In the genomic region with DNA sequence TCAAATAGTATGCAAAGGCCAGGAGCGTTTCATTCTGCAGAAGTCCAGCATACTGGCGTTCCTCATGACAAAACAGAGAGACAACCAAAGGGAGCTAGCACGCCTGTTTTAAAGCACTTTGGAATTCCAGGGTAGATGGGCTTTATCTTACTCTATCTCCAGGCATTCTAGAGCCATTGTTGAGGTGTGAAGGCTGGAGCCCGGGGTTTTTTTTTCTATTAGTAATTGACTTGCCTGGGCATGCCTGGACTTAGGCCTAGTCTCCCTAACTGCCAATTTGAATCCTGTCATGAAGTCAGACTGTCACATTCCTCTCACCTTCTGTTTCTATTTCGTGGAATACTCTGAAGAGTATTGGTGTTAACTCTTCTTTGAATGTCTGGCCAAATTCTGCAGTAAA, we compare ENCODE assay signal across 26 mouse cellular contexts.
DNase-seq lines count a peak whose midpoint lies in the region; ATAC-seq lines count a peak whose summit lies in the region.
"Had no signal": no experiment of that assay in that cellular context is flagged by ENCODE, and none has a peak within 500 bp of the region (broad histone marks: within the 10 kb centered on the region; RNA-seq: fewer than 3 reads in every experiment).

No protein-coding gene starts in this region.

- H3K9me3 ChIP-seq in liver, embryonic 11.5 days (ENCODE audit: control insufficient read depth, low read length), result no peaks in the 10 kb centered on the region
- H3K9me3 ChIP-seq in hindbrain, embryonic 13.5 days, result no peaks in the 10 kb centered on the region
- H3K9me3 ChIP-seq: embryonic facial prominence, embryonic 10.5 days; embryonic facial prominence, embryonic 13.5 days; forebrain, embryonic 12.5 days; forebrain, embryonic 15.5 days; heart, embryonic 15.5 days; hindbrain, embryonic 15.5 days had no signal

- H3K4me3 ChIP-seq in liver, embryonic 11.5 days (ENCODE audit: low read depth, low read length), result no peak overlapping the region
- H3K4me3 ChIP-seq in hindbrain, embryonic 13.5 days, result no peak overlapping the region
- H3K4me3 ChIP-seq: embryonic facial prominence, embryonic 10.5 days; embryonic facial prominence, embryonic 13.5 days; erythroblast, embryonic 14.5 days; forebrain, embryonic 12.5 days; forebrain, embryonic 15.5 days; heart, adult 2 months; heart, embryonic 15.5 days; hindbrain, embryonic 15.5 days had no signal

- no peak for ATAC-seq in liver, embryonic 11.5 days (replicated peaks; ENCODE audit: low FRiP score)
- no peak for ATAC-seq in hindbrain, embryonic 13.5 days (ENCODE audit: low FRiP score)
- ATAC-seq: CD4-positive, CD25-positive, alpha-beta regulatory T cell, adult 4 months; forebrain, embryonic 15.5 days; intestine, postnatal 0 days had no signal

- no peak overlapping the region for H3K4me2 ChIP-seq in liver, embryonic 11.5 days
- no peak overlapping the region for H3K4me2 ChIP-seq in hindbrain, embryonic 13.5 days
- H3K4me2 ChIP-seq: embryonic facial prominence, embryonic 13.5 days; forebrain, embryonic 12.5 days; forebrain, embryonic 15.5 days; heart, embryonic 11.5 days; heart, embryonic 15.5 days; hindbrain, embryonic 15.5 days had no signal

- H3K4me1 ChIP-seq in liver, embryonic 11.5 days (replicated peaks; ENCODE audit: control insufficient read depth, insufficient read depth, low read length), result no peaks in the 10 kb centered on the region
- peaks cover 10% of the 10 kb centered on the region; the same call in 1 of the 2 replicates for H3K4me1 ChIP-seq in hindbrain, embryonic 13.5 days (replicated peaks)
- H3K4me1 ChIP-seq: embryonic facial prominence, embryonic 10.5 days; embryonic facial prominence, embryonic 13.5 days; forebrain, embryonic 12.5 days; forebrain, embryonic 15.5 days; hindbrain, embryonic 15.5 days had no signal

- no peaks in the 10 kb centered on the region for H3K36me3 ChIP-seq in liver, embryonic 11.5 days (ENCODE audit: control insufficient read depth, insufficient read depth, low read length)
- no peaks in the 10 kb centered on the region for H3K36me3 ChIP-seq in hindbrain, embryonic 13.5 days
- H3K36me3 ChIP-seq: embryonic facial prominence, embryonic 10.5 days; embryonic facial prominence, embryonic 13.5 days; forebrain, embryonic 12.5 days; forebrain, embryonic 15.5 days; heart, embryonic 15.5 days; hindbrain, embryonic 15.5 days had no signal

- no peak overlapping the region for H3K27ac ChIP-seq in liver, embryonic 11.5 days (ENCODE audit: low read depth, low read length)
- no peak overlapping the region for H3K27ac ChIP-seq in hindbrain, embryonic 13.5 days
- H3K27ac ChIP-seq: embryonic facial prominence, embryonic 10.5 days; embryonic facial prominence, embryonic 13.5 days; forebrain, embryonic 12.5 days; forebrain, embryonic 15.5 days; heart, adult 2 months; heart, embryonic 15.5 days; hindbrain, embryonic 15.5 days had no signal

- no peaks in the 10 kb centered on the region for H3K27me3 ChIP-seq in liver, embryonic 11.5 days (replicated peaks; ENCODE audit: control insufficient read depth, insufficient read depth, low read length)
- H3K27me3 ChIP-seq in hindbrain, embryonic 13.5 days, result no peaks in the 10 kb centered on the region
- H3K27me3 ChIP-seq: embryonic facial prominence, embryonic 13.5 days; forebrain, embryonic 12.5 days; forebrain, embryonic 15.5 days; heart, embryonic 15.5 days; hindbrain, embryonic 15.5 days had no signal

- DNase-seq in liver, embryonic 11.5 days (ENCODE audit: low spot score), result peak; percentile 6
- no peak for DNase-seq in liver
- peak; percentile 47 for DNase-seq in ES-CJ7 (ENCODE audit: low read depth, low spot score)
- DNase-seq in ZHBTc4 (ENCODE audit: low read depth, low spot score), result peak; percentile 81
- no peak for DNase-seq in spleen, adult 18-20 months
- DNase-seq: adrenal gland, adult 2 months; adrenal gland, postnatal 14 days; cerebellum, adult 11-12 months; cerebellum, adult 8-10 months; cerebellum, postnatal 36 days; embryo, embryonic 11 days; gastrocnemius, postnatal 25 days; heart, adult 2 months; heart, postnatal 10 days; heart, postnatal 4 days had no signal

- no peak overlapping the region for H3K9ac ChIP-seq in liver, embryonic 11.5 days (ENCODE audit: low read depth, low read length)
- H3K9ac ChIP-seq in hindbrain, embryonic 13.5 days, result no peak overlapping the region
- H3K9ac ChIP-seq: embryonic facial prominence, embryonic 13.5 days; forebrain, embryonic 12.5 days; forebrain, embryonic 15.5 days; heart, embryonic 15.5 days; hindbrain, embryonic 15.5 days had no signal

- WGBS in liver, embryonic 11.5 days, result 62% methylated on average over 5 of the region's 5 CpGs
- 79% methylated on average over 5 of the region's 5 CpGs for WGBS in hindbrain, embryonic 13.5 days

Comparison
In these comparisons a context has a peak if more than half of its experiments do, and no peak if none do; other contexts are left out.
1. DNase-seq: peak in liver, embryonic 11.5 days (single experiment), ES-CJ7 (single experiment) and ZHBTc4 (single experiment); none in liver (single experiment) and spleen, adult 18-20 months (0 of 2).